Mouse (Mus musculus) E14TG2a.4 (cell line): ENCODE measurements at regions not wholly inside any gene's neighbourhood (a gene's known extent, or its start where the extent isn't known, plus 50 kb on each side); places are given as distances from the start of the nearest gene placed in this dataset.

Source experiments
- CTCF ChIP-seq: conservative IDR thresholded peaks from 2 replicates; pipeline ENCODE4 v1.5.1; 2014; ENCODE audit warnings: low read length
- NANOG ChIP-seq: IDR thresholded peaks from 2 replicates; pipeline ENCODE4 v1.6.1; 2014; ENCODE audit warnings: borderline replicate concordance, low read length, mixed read lengths
- POU5F1 ChIP-seq: IDR thresholded peaks from 2 replicates; pipeline ENCODE4 v1.6.1; 2014; ENCODE audit warnings: low read length, borderline replicate concordance

GRCm38 (mm10) chr2:48494632-48495031 lies 319.3 kb upstream of the Acvr2a start:
- TF ChIP-seq CTCF (no peak), POU5F1 (no peak), NANOG (no peak)
